Mouse (Mus musculus) macrophage (primary cell): ENCODE data around the gene Nos1ap. TPM values are rescaled to one million over a fixed set of nuclear protein-coding genes. Genes with fewer than 3 reads are reported as not detected.

Experiments
- H3K27ac ChIP-seq: fragments of 350-480 bp; formaldehyde crosslinking; 2 replicates; pipeline ENCODE4 v1.9.0; 2021
- H3K36me3 ChIP-seq: fragments of 350-480 bp; formaldehyde crosslinking; 2 replicates; pipeline ENCODE4 v1.9.0; 2021; ENCODE audit errors: inconsistent target
- H3K4me3 ChIP-seq: fragments of 350-480 bp; formaldehyde crosslinking; 2 replicates; pipeline ENCODE4 v1.9.0; 2021; ENCODE audit errors: inconsistent target
- H3K79me2 ChIP-seq: fragments of 350-480 bp; formaldehyde crosslinking; 2 replicates; pipeline ENCODE4 v1.9.0; 2021; ENCODE audit errors: inconsistent target
- WGBS: methylation state at CpG from one replicate; pipeline ENCODE4 v1.1.7; 2026; ENCODE audit warnings: inconsistent platforms; ENCODE audit not compliant: missing documents; 5-methylcytosine and 5-hydroxymethylcytosine counted together
- polyA plus RNA-seq: library from polyadenylated mRNA; stranded (reverse); fragments of 250-400 nt; gene quantifications from 3 replicates; pipeline ENCODE4 v1.2.4, GENCODE M21; 2018; ENCODE audit warnings: inconsistent platforms
- total RNA-seq, 78 experiments: library from RNA; depleted of rRNA; stranded (reverse); fragments of 250-400 nt; gene quantifications; 1 replicate in 9 of 78; 2 replicates in 24 of 78; 3 replicates in 43 of 78; 4 replicates in 2 of 78; pipeline ENCODE4 v1.2.4; 2018; ENCODE audit warnings: inconsistent platforms in 56 of 78

The Nos1ap gene
- total RNA-seq (2018; cell fraction: chromatin; rRNA removed): 10 to 100 TPM in 10 of 26 experiments, 1 to 10 TPM in 16; 2.4 to 19.7 (median 8.1) TPM
- total RNA-seq (2018; cell fraction: cytosol; rRNA removed): 1 to 10 TPM in 20 of 26 experiments, under 1 TPM in 6; 0.56 to 4.4 (median 1.9) TPM
- total RNA-seq (2018; cell fraction: nucleus; rRNA removed): 10 to 100 TPM in 8 of 26 experiments, 1 to 10 TPM in 18; 1.8 to 21.7 (median 6.3) TPM
- 1.5 to 2.6 TPM (median 1.6 TPM) in 3 replicates for polyA plus RNA-seq

- no peak within 1 kb of the TSS for H3K27ac ChIP-seq
- no peaks in the 10 kb centered on the region for H3K36me3 ChIP-seq
- under 1% methylated on average over 82 of the region's 106 CpGs for WGBS
- peak within 1 kb of the TSS; percentile 57 for H3K4me3 ChIP-seq
- H3K79me2 ChIP-seq: no peaks in the 10 kb centered on the region
Observed at GRCm38 (mm10) chr1:170589219-170590040, at the start of gene Nos1ap. Nos1ap (minus strand) TSS chr1:170589861.

- no peak overlapping the region for H3K4me3 ChIP-seq
- no peak overlapping the region for H3K27ac ChIP-seq
- H3K36me3 ChIP-seq: no peaks in the 10 kb centered on the region
- H3K79me2 ChIP-seq: no peaks in the 10 kb centered on the region
- 90% methylated on average over 7 of the region's 7 CpGs for WGBS
Observed at GRCm38 (mm10) chr1:170638941-170639340, 49.3 kb upstream of the Nos1ap start.

GRCm38 (mm10) chr1:170632856-170633255 is 43.2 kb upstream of the Nos1ap start:
- Histone ChIP-seq H3K27ac (no peak overlapping the region), H3K36me3 (no peaks in the 10 kb centered on the region), H3K4me3 (no peak overlapping the region), H3K79me2 (no peaks in the 10 kb centered on the region)
- 90% methylated on average over 4 of the region's 4 CpGs for WGBS

- H3K27ac ChIP-seq: no peak overlapping the region
- WGBS: 24% methylated on average over 3 of the region's 3 CpGs
- H3K79me2 ChIP-seq: no peaks in the 10 kb centered on the region
- no peak overlapping the region for H3K4me3 ChIP-seq
- H3K36me3 ChIP-seq: no peaks in the 10 kb centered on the region
Observed at GRCm38 (mm10) chr1:170632385-170632784, 42.7 kb upstream of the Nos1ap start.

- WGBS: 92% methylated on average over 5 of the region's 5 CpGs
- no peaks in the 10 kb centered on the region for H3K79me2 ChIP-seq
- no peak overlapping the region for H3K27ac ChIP-seq
- H3K36me3 ChIP-seq: no peaks in the 10 kb centered on the region
- no peak overlapping the region for H3K4me3 ChIP-seq
Observed at GRCm38 (mm10) chr1:170631571-170631970, 41.9 kb upstream of the Nos1ap start.

GRCm38 (mm10) chr1:170630489-170630888 is 40.8 kb upstream of the Nos1ap start:
- H3K27ac ChIP-seq: no peak overlapping the region

GRCm38 (mm10) chr1:170623432-170623831 is 33.8 kb upstream of the Nos1ap start:
- no peaks in the 10 kb centered on the region for H3K79me2 ChIP-seq
- no peak overlapping the region for H3K4me3 ChIP-seq
- WGBS: 100% methylated on average over 1 of the region's 1 CpGs
- no peak overlapping the region for H3K27ac ChIP-seq
- H3K36me3 ChIP-seq: no peaks in the 10 kb centered on the region

More at GRCm38 (mm10) chr1:170630489-170630888, 40.8 kb upstream of the Nos1ap start:
- Histone ChIP-seq H3K36me3 (no peaks in the 10 kb centered on the region), H3K79me2 (no peaks in the 10 kb centered on the region), H3K4me3 (no peak overlapping the region)
- 80% methylated on average over 4 of the region's 4 CpGs for WGBS

GRCm38 (mm10) chr1:170622934-170623333 is 33.3 kb upstream of the Nos1ap start:
- WGBS: 12% methylated on average over 5 of the region's 5 CpGs
- no peak overlapping the region for H3K27ac ChIP-seq
- no peak overlapping the region for H3K4me3 ChIP-seq
- H3K79me2 ChIP-seq: no peaks in the 10 kb centered on the region
- no peaks in the 10 kb centered on the region for H3K36me3 ChIP-seq

GRCm38 (mm10) chr1:170619686-170620374 is 30.2 kb upstream of the Nos1ap start:
- Histone ChIP-seq H3K36me3 (no peaks in the 10 kb centered on the region), H3K79me2 (no peaks in the 10 kb centered on the region), H3K4me3 (no peak overlapping the region), H3K27ac (no peak overlapping the region)
- 96% methylated on average over 2 of the region's 2 CpGs for WGBS

- Histone ChIP-seq H3K36me3 (no peaks in the 10 kb centered on the region), H3K4me3 (no peak overlapping the region), H3K27ac (no peak overlapping the region), H3K79me2 (no peaks in the 10 kb centered on the region)
- WGBS: 62% methylated on average over 17 of the region's 18 CpGs
Observed at GRCm38 (mm10) chr1:170612968-170613872, 23.6 kb upstream of the Nos1ap start.

- H3K79me2 ChIP-seq: no peaks in the 10 kb centered on the region
- no peak overlapping the region for H3K4me3 ChIP-seq
- no peak overlapping the region for H3K27ac ChIP-seq
- 98% methylated on average over 3 of the region's 3 CpGs for WGBS
- H3K36me3 ChIP-seq: no peaks in the 10 kb centered on the region
Observed at GRCm38 (mm10) chr1:170611631-170612030, 22.0 kb upstream of the Nos1ap start.

- H3K27ac ChIP-seq: no peak overlapping the region
- H3K79me2 ChIP-seq: no peaks in the 10 kb centered on the region
- H3K36me3 ChIP-seq: no peaks in the 10 kb centered on the region
- WGBS: 59% methylated on average over 3 of the region's 3 CpGs
- H3K4me3 ChIP-seq: no peak overlapping the region
Observed at GRCm38 (mm10) chr1:170610695-170611094, 21.0 kb upstream of the Nos1ap start.

GRCm38 (mm10) chr1:170610289-170610688 is 20.6 kb upstream of the Nos1ap start:
- Histone ChIP-seq H3K79me2 (no peaks in the 10 kb centered on the region), H3K36me3 (no peaks in the 10 kb centered on the region), H3K4me3 (no peak overlapping the region), H3K27ac (no peak overlapping the region)
- WGBS: 88% methylated on average over 3 of the region's 3 CpGs

GRCm38 (mm10) chr1:170609872-170610271 is 20.2 kb upstream of the Nos1ap start:
- WGBS: 62% methylated on average over 7 of the region's 7 CpGs

More at GRCm38 (mm10) chr1:170609872-170610271, 20.2 kb upstream of the Nos1ap start:
- Histone ChIP-seq H3K36me3 (no peaks in the 10 kb centered on the region), H3K4me3 (no peak overlapping the region), H3K27ac (no peak overlapping the region), H3K79me2 (no peaks in the 10 kb centered on the region)
